Mouse (Mus musculus) bone marrow macrophage, adult 2 months (primary cell): ENCODE data around the gene Ppp4r1.

ENCODE experiments used
- CTCF ChIP-seq: IDR thresholded peaks from 2 replicates; pipeline ENCODE4 v1.5.1; 2012; ENCODE audit warnings: low read depth, mild to moderate bottlenecking, low read length, moderate library complexity
- POLR2A ChIP-seq: IDR thresholded peaks from 2 replicates; pipeline ENCODE4 v1.6.1; 2012; ENCODE audit warnings: mild to moderate bottlenecking, low read depth, low read length, borderline replicate concordance

- TF ChIP-seq CTCF = no peak
- no peak for TF ChIP-seq POLR2A
Measured at GRCm38 (mm10) chr17:65784610-65785140, 2.3 kb downstream of the Ppp4r1 start.
